Mouse (Mus musculus) megakaryocyte, embryonic 14.5 days (primary cell): ENCODE data around the gene Car10.

Source experiments
- FLI1 ChIP-seq: IDR thresholded peaks from 2 replicates; pipeline ENCODE4 v1.6.1; 2012; ENCODE audit warnings: low read length, inconsistent platforms, mixed read lengths
- GATA1 ChIP-seq: IDR thresholded peaks from 3 replicates; pipeline ENCODE4 v1.6.1; 2012; ENCODE audit warnings: mixed read lengths, low read length, inconsistent platforms, borderline replicate concordance

DNA sequence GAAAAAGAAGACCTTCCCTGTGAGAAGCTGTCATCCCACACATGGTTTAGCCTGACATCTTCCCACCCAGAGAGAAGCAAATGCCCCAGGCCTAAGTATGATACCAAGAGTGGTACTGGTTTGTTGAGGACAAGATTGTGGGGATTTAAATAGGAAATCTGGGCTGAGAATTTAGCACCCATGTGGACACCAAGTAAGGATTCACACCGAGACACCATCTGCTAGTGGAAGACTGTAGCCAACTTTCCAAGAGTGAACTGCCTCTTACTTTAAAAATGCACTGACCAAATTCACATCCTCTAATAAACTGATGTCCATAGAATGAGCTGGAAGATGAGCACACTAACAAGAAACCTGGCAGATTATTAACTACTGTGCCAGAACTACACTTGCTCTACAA is 389.2 kb downstream of the Car10 start:
- no peak for TF ChIP-seq FLI1
- no peak for TF ChIP-seq GATA1
